Mouse (Mus musculus) olfactory bulb, adult 2 months (tissue): ENCODE results near the gene Grin2d.

Source experiments
- CTCF ChIP-seq: fragments of 200-500 bp; IDR thresholded peaks from 2 replicates; pipeline ENCODE4 v1.5.1; 2012; ENCODE audit warnings: low read depth, mild to moderate bottlenecking, low read length, moderate library complexity; ENCODE audit not compliant: insufficient read depth
- POLR2A ChIP-seq: fragments of 200-500 bp; IDR thresholded peaks from 2 replicates; pipeline ENCODE4 v1.6.1; 2012; ENCODE audit warnings: mild to moderate bottlenecking, low read depth, low read length, moderate library complexity; ENCODE audit not compliant: insufficient read depth

GRCm38 (mm10) chr7:45921242-45921621 is 43.1 kb upstream of the Grin2d start, which contains the start of gene Emp3:
- no peak for TF ChIP-seq POLR2A
- TF ChIP-seq CTCF = no peak
